ENCODE assay signal across 9 mouse cellular contexts in the genomic region with DNA sequence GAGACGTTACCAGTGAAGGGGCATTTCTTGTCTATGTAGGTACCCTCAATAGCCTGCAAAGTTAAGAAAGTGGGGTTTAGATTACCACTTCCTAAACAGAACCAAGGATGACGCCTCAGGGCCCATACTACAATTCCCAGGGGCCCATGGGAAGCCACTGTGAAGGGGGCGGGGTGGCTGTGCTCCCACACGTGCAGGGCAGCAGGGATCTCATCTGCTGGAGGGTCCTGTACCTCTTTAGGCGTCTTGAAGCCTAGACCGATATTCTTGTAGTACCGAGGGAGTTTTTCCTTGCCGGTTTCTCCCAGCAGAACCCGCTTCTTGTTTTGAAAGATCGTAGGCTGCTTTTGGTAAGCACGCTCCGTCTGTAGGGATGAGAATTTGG. TPM values are rescaled to one million over a fixed set of nuclear protein-coding genes. Genes with fewer than 3 reads are reported as not detected.
A peak's percentile ranks its signal among the peaks of the same experiment; 100 is the strongest.
DNase-seq lines count a peak whose midpoint lies in the region; ATAC-seq and TF ChIP-seq lines count a peak whose summit lies in the region.
"Had no signal": no experiment of that assay in that cellular context is flagged by ENCODE, and none has a peak within 500 bp of the region (broad histone marks: within the 10 kb centered on the region; RNA-seq: fewer than 3 reads in every experiment).

No protein-coding gene starts in this region.

- H3K9me3 ChIP-seq in embryonic facial prominence, embryonic 10.5 days = no peaks in the 10 kb centered on the region
- no peaks in the 10 kb centered on the region for H3K9me3 ChIP-seq in intestine, embryonic 16.5 days (ENCODE audit: control insufficient read depth, low read length)
- H3K9me3 ChIP-seq in midbrain, embryonic 14.5 days (ENCODE audit: control insufficient read depth, low read length) = no peaks in the 10 kb centered on the region

- H3K36me3 ChIP-seq in embryonic facial prominence, embryonic 10.5 days (replicated peaks) = peaks cover 86% of the 10 kb centered on the region
- peaks cover 46% of the 10 kb centered on the region for H3K36me3 ChIP-seq in intestine, embryonic 16.5 days (ENCODE audit: control insufficient read depth, insufficient read depth, low read length)
- peaks cover 76% of the 10 kb centered on the region for H3K36me3 ChIP-seq in midbrain, embryonic 14.5 days (ENCODE audit: control insufficient read depth, insufficient read depth, low read length)

- ATAC-seq in intestine, embryonic 16.5 days = no peak
- ATAC-seq in midbrain, embryonic 14.5 days (ENCODE audit: low FRiP score, low TSS enrichment) = no peak
- no peak for ATAC-seq in erythroid progenitor cell, adult 5-6 weeks (replicated peaks; ENCODE audit: low FRiP score, poor library complexity, severe bottlenecking)

- DNase-seq in gastrocnemius, adult 2 months = no peak
- no peak for DNase-seq in gastrocnemius, postnatal 4 days (ENCODE audit: low spot score in 2 of 2)
- DNase-seq in A20 (ENCODE audit: low read depth, low spot score) = peak; percentile 64
- peak; percentile 36 for DNase-seq in embryonic facial prominence, embryonic 10.5 days (ENCODE audit: low spot score)
- peak; percentile 37 for DNase-seq in midbrain, embryonic 14.5 days
- DNase-seq in gastrocnemius, postnatal 25 days = no peak

- peak overlapping the region; percentile 95 for H3K27ac ChIP-seq in gastrocnemius, adult 2 months
- H3K27ac ChIP-seq in embryonic facial prominence, embryonic 10.5 days (replicated peaks) = peak overlapping the region; percentile 96
- peak overlapping the region; percentile 86 for H3K27ac ChIP-seq in intestine, embryonic 16.5 days (ENCODE audit: low read length)
- no peak overlapping the region; the same call in 1 of the 2 replicates for H3K27ac ChIP-seq in midbrain, embryonic 14.5 days (replicated peaks; ENCODE audit: low read depth, low read length)

- intact Hi-C loops in gastrocnemius, adult 2 months (cut with DNase I) = loop anchor here (5.0 kb wide), 1 partner anchor 41 kb away; no protein-coding TSS in a partner anchor

- peak overlapping the region; percentile 97 for H3K9ac ChIP-seq in intestine, embryonic 16.5 days (ENCODE audit: low read depth, low read length)
- peak overlapping the region; percentile 93 for H3K9ac ChIP-seq in midbrain, embryonic 14.5 days (replicated peaks; ENCODE audit: low read length)

- H3K4me2 ChIP-seq in intestine, embryonic 16.5 days (ENCODE audit: low read depth, low read length) = peak overlapping the region; percentile 64
- peak overlapping the region; percentile 88 for H3K4me2 ChIP-seq in midbrain, embryonic 14.5 days (ENCODE audit: low read length)

- H3K27me3 ChIP-seq in embryonic facial prominence, embryonic 10.5 days (replicated peaks; ENCODE audit: low read depth, poor library complexity, severe bottlenecking) = no peaks in the 10 kb centered on the region
- H3K27me3 ChIP-seq in intestine, embryonic 16.5 days (replicated peaks; ENCODE audit: control insufficient read depth, insufficient read depth, low read length) = no peaks in the 10 kb centered on the region
- no peaks in the 10 kb centered on the region for H3K27me3 ChIP-seq in midbrain, embryonic 14.5 days (ENCODE audit: control insufficient read depth, insufficient read depth, low read length)

- WGBS in embryonic facial prominence, embryonic 10.5 days = 27% methylated on average over 12 of the region's 12 CpGs
- WGBS in intestine, embryonic 16.5 days = 13% methylated on average over 12 of the region's 12 CpGs
- 26% methylated on average over 12 of the region's 12 CpGs for WGBS in midbrain, embryonic 14.5 days

- H3K4me3 ChIP-seq in gastrocnemius, adult 2 months = peak overlapping the region; percentile 85
- peak overlapping the region; percentile 88 for H3K4me3 ChIP-seq in embryonic facial prominence, embryonic 10.5 days
- peak overlapping the region; percentile 93 for H3K4me3 ChIP-seq in intestine, embryonic 16.5 days (ENCODE audit: low read length)
- peak overlapping the region; percentile 70 for H3K4me3 ChIP-seq in midbrain, embryonic 14.5 days (replicated peaks; ENCODE audit: low read depth, low read length)

- TF ChIP-seq CTCF in gastrocnemius, adult 2 months (IDR thresholded peaks at IDR 0.05) = no peak

- peaks cover 53% of the 10 kb centered on the region for H3K4me1 ChIP-seq in embryonic facial prominence, embryonic 10.5 days
- peaks cover 36% of the 10 kb centered on the region for H3K4me1 ChIP-seq in intestine, embryonic 16.5 days (ENCODE audit: control insufficient read depth, insufficient read depth, low read length)
- peaks cover 18% of the 10 kb centered on the region for H3K4me1 ChIP-seq in midbrain, embryonic 14.5 days (ENCODE audit: control insufficient read depth, insufficient read depth, low read length)

RNA-seq across cellular contexts. Expression of a gene that starts 1.1 kb away (rescaled TPM):
- 100 to 1,000 TPM; 457 to 518 TPM for total RNA-seq in gastrocnemius, adult 2 months (2021)
- 1,000 to 10,000 TPM in 1 of 2 experiments, 100 to 1,000 TPM in 1; 985 to 1,047 TPM for total RNA-seq in gastrocnemius, postnatal 4 days (2021)
- 1,885 and 1,917 TPM in 2 replicates for polyA plus RNA-seq in embryonic facial prominence, embryonic 10.5 days (2016; fragmentation: Nextera tagmentation; extraction: Ambion mirVana)
- 1,613 and 1,701 TPM in 2 replicates for polyA plus RNA-seq in intestine, embryonic 16.5 days (2015; fragmentation: Nextera tagmentation; extraction: Ambion mirVana)
- 915 and 960 TPM in 2 replicates for polyA plus RNA-seq in midbrain, embryonic 14.5 days (2014; fragmentation: Nextera tagmentation; extraction: Ambion mirVana)
- 694 and 736 TPM in 2 replicates for total RNA-seq in erythroid progenitor cell, adult 5-6 weeks (2015; ENCODE audit: low replicate concordance)
- 189 and 313 TPM in 2 replicates for total RNA-seq in erythroid progenitor cell, adult 5-6 weeks (2017; ENCODE audit: low replicate concordance)
- 100 to 1,000 TPM; 413 to 448 TPM for total RNA-seq in gastrocnemius, postnatal 25 days (2021)

RNA-seq across cellular contexts. Expression of a gene that starts 5.4 kb away (rescaled TPM):
- total RNA-seq in gastrocnemius, adult 2 months (2021) = 100 to 1,000 TPM; 552 to 624 TPM
- total RNA-seq in gastrocnemius, postnatal 4 days (2021) = 1,000 to 10,000 TPM; 1,483 to 1,628 TPM
- 1,273 and 1,282 TPM in 2 replicates for polyA plus RNA-seq in embryonic facial prominence, embryonic 10.5 days (2016; fragmentation: Nextera tagmentation; extraction: Ambion mirVana)
- polyA plus RNA-seq in intestine, embryonic 16.5 days (2015; fragmentation: Nextera tagmentation; extraction: Ambion mirVana) = 1,233 and 1,311 TPM in 2 replicates
- 746 and 846 TPM in 2 replicates for polyA plus RNA-seq in midbrain, embryonic 14.5 days (2014; fragmentation: Nextera tagmentation; extraction: Ambion mirVana)
- 918 and 1,040 TPM in 2 replicates for total RNA-seq in erythroid progenitor cell, adult 5-6 weeks (2015; ENCODE audit: low replicate concordance)
- 765 and 800 TPM in 2 replicates for total RNA-seq in erythroid progenitor cell, adult 5-6 weeks (2017; ENCODE audit: low replicate concordance)
- 100 to 1,000 TPM; 520 to 561 TPM for total RNA-seq in gastrocnemius, postnatal 25 days (2021)

RNA-seq across cellular contexts. Expression of a gene that starts 12.9 kb away (rescaled TPM):
- total RNA-seq in gastrocnemius, adult 2 months (2021) = under 1 TPM in 1 of 2 experiments, not detected in 1; 0.26 TPM
- under 1 TPM in 1 of 2 experiments, not detected in 1; 0.34 TPM for total RNA-seq in gastrocnemius, postnatal 4 days (2021)
- 0.31 TPM in 1 of 2 replicates, not detected in the other for polyA plus RNA-seq in embryonic facial prominence, embryonic 10.5 days (2016; fragmentation: Nextera tagmentation; extraction: Ambion mirVana)
- polyA plus RNA-seq in intestine, embryonic 16.5 days (2015; fragmentation: Nextera tagmentation; extraction: Ambion mirVana) = 0.20 TPM in 1 of 2 replicates, not detected in the other
- polyA plus RNA-seq in midbrain, embryonic 14.5 days (2014; fragmentation: Nextera tagmentation; extraction: Ambion mirVana) = 0.53 TPM in 1 of 2 replicates, not detected in the other
- total RNA-seq in erythroid progenitor cell, adult 5-6 weeks (2015; ENCODE audit: low replicate concordance) = not detected in 2 replicates
- total RNA-seq in erythroid progenitor cell, adult 5-6 weeks (2017; ENCODE audit: low replicate concordance) = 0.98 and 2.3 TPM in 2 replicates
- not detected for total RNA-seq in gastrocnemius, postnatal 25 days (2021)
- total RNA-seq: adrenal gland, postnatal 36 days had no signal

RNA-seq across cellular contexts. Expression of a gene that starts 13.1 kb away (rescaled TPM):
- 1 to 10 TPM; 2.2 to 3.3 TPM for total RNA-seq in gastrocnemius, adult 2 months (2021)
- 1 to 10 TPM; 2.4 to 5.1 TPM for total RNA-seq in gastrocnemius, postnatal 4 days (2021)
- polyA plus RNA-seq in embryonic facial prominence, embryonic 10.5 days (2016; fragmentation: Nextera tagmentation; extraction: Ambion mirVana) = 0.97 and 1.8 TPM in 2 replicates
- 2.2 and 2.5 TPM in 2 replicates for polyA plus RNA-seq in intestine, embryonic 16.5 days (2015; fragmentation: Nextera tagmentation; extraction: Ambion mirVana)
- polyA plus RNA-seq in midbrain, embryonic 14.5 days (2014; fragmentation: Nextera tagmentation; extraction: Ambion mirVana) = 0.50 and 1.4 TPM in 2 replicates
- total RNA-seq in erythroid progenitor cell, adult 5-6 weeks (2015; ENCODE audit: low replicate concordance) = 3.6 and 17.2 TPM in 2 replicates
- total RNA-seq in erythroid progenitor cell, adult 5-6 weeks (2017; ENCODE audit: low replicate concordance) = 0.23 and 4.5 TPM in 2 replicates
- total RNA-seq in gastrocnemius, postnatal 25 days (2021) = 1 to 10 TPM; 4.2 TPM

RNA-seq across cellular contexts. Expression of a gene that starts 19.5 kb away (rescaled TPM):
- 10 to 100 TPM; 33.6 to 38.5 TPM for total RNA-seq in gastrocnemius, adult 2 months (2021)
- 10 to 100 TPM; 84.6 to 87.3 TPM for total RNA-seq in gastrocnemius, postnatal 4 days (2021)
- polyA plus RNA-seq in embryonic facial prominence, embryonic 10.5 days (2016; fragmentation: Nextera tagmentation; extraction: Ambion mirVana) = 6.0 and 7.0 TPM in 2 replicates
- 334 and 458 TPM in 2 replicates for polyA plus RNA-seq in intestine, embryonic 16.5 days (2015; fragmentation: Nextera tagmentation; extraction: Ambion mirVana)
- 4.8 and 21.8 TPM in 2 replicates for polyA plus RNA-seq in midbrain, embryonic 14.5 days (2014; fragmentation: Nextera tagmentation; extraction: Ambion mirVana)
- 10.5 TPM in 2 replicates for total RNA-seq in erythroid progenitor cell, adult 5-6 weeks (2015; ENCODE audit: low replicate concordance)
- total RNA-seq in erythroid progenitor cell, adult 5-6 weeks (2017; ENCODE audit: low replicate concordance) = 8.3 and 9.7 TPM in 2 replicates
- total RNA-seq in gastrocnemius, postnatal 25 days (2021) = 10 to 100 TPM; 40.3 to 54.5 TPM

Comparison
In these comparisons a context has a peak if more than half of its experiments do, and no peak if none do; other contexts are left out.
1. DNase-seq: peak in A20 (single experiment), embryonic facial prominence, embryonic 10.5 days (single experiment) and midbrain, embryonic 14.5 days (single experiment); none in gastrocnemius, adult 2 months (single experiment), gastrocnemius, postnatal 4 days (0 of 2) and gastrocnemius, postnatal 25 days (single experiment).
2. Peak in every context shown above with its lines, with median percentiles within 50 percentile points of each other: H3K4me3 ChIP-seq.